Mouse (Mus musculus) gastrocnemius, adult 18-20 months (tissue): ENCODE measurements around the gene Cic. TPM values are rescaled to one million over a fixed set of nuclear protein-coding genes. Genes with fewer than 3 reads are reported as not detected.
"Not testable (repeated sequence)": the region's sequence is repeated elsewhere in the genome, so short reads cannot be mapped to it uniquely, and the experiment has no call there.

Source experiments
- DNase-seq: peaks from one replicate; pipeline ENCODE4 v3.0.0; 2021; ENCODE audit warnings: low spot score
- total RNA-seq, 2 experiments: library from RNA; stranded (reverse); gene quantifications; 2 replicates each; pipeline ENCODE4 v1.2.3; 2021

Cic gene
- total RNA-seq, 2 experiments from 2014 or later = 34.8 to 38.3 TPM

GRCm38 (mm10) chr7:25305956-25306613 is 38.6 kb downstream of the Cic start, which contains the start of gene Tmem145:
Tmem145 (plus strand) TSS chr7:25306106.
- DNase-seq = no peak

- DNase-seq = no peak
Observed at GRCm38 (mm10) chr7:25306614-25306996, 39.1 kb downstream of the Cic start.

DNA sequence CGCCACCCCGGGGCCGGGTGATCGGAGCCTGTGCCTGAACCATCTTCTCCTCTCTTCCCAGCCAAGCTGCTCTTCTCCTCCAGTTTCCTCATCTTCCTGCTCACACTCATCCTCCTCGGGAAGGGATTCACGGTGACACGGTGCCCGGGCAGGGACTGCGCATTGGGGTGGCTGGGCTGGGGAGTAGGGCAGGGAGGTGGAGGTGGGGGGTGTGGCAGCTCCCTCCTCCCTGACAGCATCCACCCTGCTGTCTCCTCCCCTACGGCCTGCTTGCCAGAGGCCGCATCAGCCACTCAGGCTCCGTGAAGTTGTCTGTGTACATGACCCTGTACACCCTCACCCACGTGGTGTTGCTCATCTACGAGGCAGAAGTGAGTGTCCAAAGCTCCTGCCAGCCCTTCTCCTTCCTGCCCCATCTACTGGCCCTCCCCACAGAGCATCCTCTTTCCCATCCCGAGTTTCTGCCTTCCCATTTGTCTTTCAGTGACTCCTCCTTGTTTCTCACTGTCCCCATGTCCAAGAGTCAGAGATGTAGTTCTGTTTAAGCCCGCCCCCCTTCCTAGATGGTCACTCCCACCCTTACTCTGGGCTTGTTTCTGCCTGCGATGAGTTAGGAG is 41.3 kb downstream of the Cic start:
- DNase-seq = no peak

DNA sequence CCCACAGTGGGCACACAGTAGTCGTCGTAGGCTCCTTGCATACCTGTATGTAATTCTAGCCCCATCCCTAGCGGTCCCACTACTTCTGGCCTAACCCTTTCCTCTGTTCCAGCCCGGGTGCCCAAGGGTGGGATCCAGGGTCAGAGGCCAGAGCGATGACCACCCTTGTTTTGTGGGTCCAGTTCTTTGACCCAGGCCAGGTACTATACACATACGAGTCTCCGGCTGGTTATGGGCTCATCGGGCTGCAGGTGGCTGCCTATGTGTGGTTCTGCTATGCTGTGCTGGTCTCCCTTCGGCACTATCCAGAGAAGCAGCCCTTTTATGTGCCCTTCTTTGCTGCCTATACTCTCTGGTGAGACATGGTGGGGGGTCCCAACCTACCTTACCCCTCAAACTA is 41.9 kb downstream of the Cic start:
- DNase-seq = no peak

DNA sequence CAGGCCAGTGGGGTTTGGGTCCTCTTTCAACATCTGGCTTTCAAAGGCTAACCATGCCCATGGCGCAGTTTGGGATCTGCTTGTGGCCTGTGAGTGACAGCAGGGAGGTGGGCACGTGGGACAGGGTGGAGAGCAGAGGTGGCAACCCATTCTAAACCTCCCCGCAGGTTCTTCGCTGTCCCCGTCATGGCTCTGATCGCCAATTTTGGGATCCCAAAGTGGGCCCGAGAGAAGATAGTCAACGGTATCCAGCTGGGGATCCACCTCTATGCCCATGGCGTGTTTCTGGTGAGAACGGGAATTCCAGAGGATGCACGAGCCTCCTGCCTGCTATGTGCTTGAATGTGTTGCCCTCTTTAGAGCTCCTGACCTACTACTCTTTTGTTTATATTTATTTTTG is 43.7 kb downstream of the Cic start:
- DNase-seq = no peak

GRCm38 (mm10) chr7:25313325-25313724 is 45.8 kb downstream of the Cic start:
- no peak for DNase-seq

- no peak for DNase-seq
Observed at GRCm38 (mm10) chr7:25314606-25315305, 47.3 kb downstream of the Cic start.

- DNase-seq = no peak
Observed at GRCm38 (mm10) chr7:25315306-25316041, 48.0 kb downstream of the Cic start.

- DNase-seq = peak; percentile 97
Observed at GRCm38 (mm10) chr7:25316532-25317445, 49.3 kb downstream of the Cic start, which contains the start of gene Megf8. Megf8 (plus strand) TSS chr7:25317164.

DNA sequence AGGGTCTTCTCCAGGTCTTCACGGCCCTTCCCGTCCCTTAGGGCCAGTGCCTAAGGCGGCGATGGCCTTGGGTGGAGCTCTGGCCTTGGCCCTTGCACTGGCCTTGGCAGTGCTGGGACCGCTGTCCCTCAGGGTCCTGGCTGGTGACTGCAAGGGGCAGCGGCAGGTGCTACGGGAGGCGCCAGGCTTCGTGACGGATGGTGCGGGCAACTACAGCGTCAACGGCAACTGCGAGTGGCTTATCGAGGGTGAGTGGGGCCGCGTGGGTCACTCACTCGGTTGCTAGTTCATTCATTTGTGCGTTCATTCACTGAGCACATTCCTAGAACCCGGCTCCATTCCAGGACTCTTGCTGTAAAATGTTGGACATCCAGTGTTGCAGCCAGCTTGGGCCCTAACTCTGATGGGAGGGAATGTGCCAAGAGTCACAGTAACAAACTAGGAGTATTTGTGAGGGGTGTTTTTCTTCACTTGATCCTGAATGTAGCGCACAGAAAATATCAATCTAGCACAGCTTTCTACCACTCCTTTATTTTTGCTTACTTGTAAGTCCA is 50.0 kb downstream of the Cic start:
- no peak for DNase-seq

- peak; percentile 41 for DNase-seq
Observed at GRCm38 (mm10) chr7:25322058-25322484, 54.6 kb downstream of the Cic start.

- no peak for DNase-seq
Observed at GRCm38 (mm10) chr7:25323219-25323618, 55.7 kb downstream of the Cic start.

GRCm38 (mm10) chr7:25325431-25325830 is 57.9 kb downstream of the Cic start:
- not testable (repeated sequence) for DNase-seq

DNA sequence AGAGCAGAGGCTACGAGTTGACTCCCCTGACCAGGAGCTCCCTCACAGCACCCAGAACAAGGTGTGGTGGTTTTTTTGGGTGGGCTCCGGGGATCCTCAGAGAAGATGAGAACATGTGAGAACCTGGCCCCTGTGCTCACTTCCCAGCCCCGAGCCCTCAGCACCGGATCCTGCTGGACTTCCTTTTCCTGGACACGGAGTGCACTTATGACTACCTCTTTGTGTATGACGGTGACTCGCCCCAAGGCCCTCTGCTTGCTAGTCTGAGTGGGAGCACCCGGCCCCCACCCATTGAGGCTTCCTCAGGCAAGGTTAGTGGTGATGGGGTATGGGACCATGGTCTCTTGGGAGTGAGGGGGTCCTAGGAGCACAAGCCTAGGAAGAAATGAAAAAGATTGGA is 58.7 kb downstream of the Cic start:
- no peak for DNase-seq

GRCm38 (mm10) chr7:25333596-25334307 is 66.2 kb downstream of the Cic start:
- DNase-seq = peak; percentile 72

DNA sequence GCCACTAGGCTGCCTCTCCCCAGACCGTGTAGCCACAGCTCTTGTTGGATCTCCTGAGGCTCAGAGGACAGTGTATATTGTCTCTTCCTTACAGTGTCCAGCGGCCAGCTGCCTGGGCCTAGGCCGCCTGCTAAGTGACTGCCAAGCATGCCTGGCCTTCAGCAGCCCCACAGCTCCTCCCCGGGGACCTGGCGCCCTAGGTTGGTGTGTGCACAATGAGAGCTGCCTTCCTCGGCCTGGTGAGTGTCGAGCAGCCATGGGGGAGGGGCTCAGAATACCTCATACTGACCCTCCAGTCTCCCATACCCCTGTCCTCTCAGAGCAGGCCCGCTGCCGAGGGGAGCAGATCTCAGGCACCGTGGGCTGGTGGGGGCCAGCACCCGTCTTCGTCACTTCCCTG is 67.0 kb downstream of the Cic start:
- no peak for DNase-seq

GRCm38 (mm10) chr7:25339329-25339728 is 71.8 kb downstream of the Cic start:
- no peak for DNase-seq

- no peak for DNase-seq
Observed at GRCm38 (mm10) chr7:25341000-25341784, 73.7 kb downstream of the Cic start.
